Mouse (Mus musculus) B cell, adult 62 days (primary cell): Measurements from ENCODE around the gene Ceacam3. TPM values are rescaled to one million over a fixed set of nuclear protein-coding genes. Genes with fewer than 3 reads are reported as not detected.

ENCODE experiments used
- total RNA-seq: library from RNA; stranded (reverse); gene quantifications from 4 replicates; pipeline ENCODE4 v1.2.4, GENCODE M21; 2023

The Ceacam3 gene
- not detected in 4 replicates for total RNA-seq

DNA sequence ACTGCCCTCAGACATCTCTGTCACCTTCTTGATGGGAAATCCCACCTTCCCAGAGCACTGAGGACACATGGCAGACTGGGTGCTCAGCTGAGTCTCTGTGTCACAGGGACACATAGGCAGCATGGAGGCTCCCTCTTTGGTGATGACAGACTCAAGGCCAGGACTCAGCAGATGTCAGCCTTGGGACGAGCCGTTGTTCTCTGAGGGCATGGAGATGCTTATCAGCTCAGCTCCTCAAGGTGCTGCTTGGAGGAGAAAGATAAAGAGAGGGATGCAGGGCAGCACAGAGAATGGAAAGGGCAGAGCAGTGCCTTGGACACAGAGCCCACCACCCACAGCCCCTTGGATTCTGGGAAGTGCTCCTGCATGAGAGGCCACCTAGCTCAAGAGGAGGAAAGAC, at the start of gene Ceacam3:
Gene Ceacam3, plus strand, starts transcription at position 352 of the 400 bp plus-strand sequence.

DNA sequence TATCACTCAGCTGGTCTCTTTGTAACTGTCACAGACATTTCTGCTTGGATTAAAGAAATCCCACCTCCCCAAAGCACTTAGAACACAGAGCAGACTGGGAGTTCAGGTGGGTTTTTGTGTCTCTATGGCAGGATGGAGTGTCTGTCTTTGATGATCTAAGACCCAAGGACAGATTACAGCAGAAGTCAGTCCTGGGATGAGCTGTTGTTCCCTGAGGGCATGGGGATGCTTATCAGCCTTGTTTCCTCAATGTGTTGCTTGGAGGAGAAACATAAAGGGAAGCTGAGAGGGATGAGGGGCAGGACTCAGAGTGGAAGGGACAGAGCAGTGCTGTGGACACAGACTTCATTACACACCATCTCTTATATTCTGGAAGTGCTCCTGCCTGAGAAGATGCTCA, 53.1 kb downstream of the Ceacam3 start, which contains the start of gene Psg29:
Gene Psg29, plus strand, starts transcription at position 301 of the 400 bp plus-strand sequence.

Other genes starting within 250 kb of the Ceacam3 start
- gene Ptgir, start 243.8 kb upstream of the Ceacam3 start, total RNA-seq, result 0.35 TPM in 1 of 4 replicates, not detected in the others
- gene Calm3, start 226.2 kb upstream of the Ceacam3 start, total RNA-seq, result 109 to 120 TPM (median 113 TPM) in 4 replicates
- gene Pnmal2, start 205.6 kb upstream of the Ceacam3 start, total RNA-seq, result not detected in 4 replicates
- not detected in 4 replicates for gene Pnmal1, start 190.6 kb upstream of the Ceacam3 start, total RNA-seq
- gene Gm42372, start 167.2 kb upstream of the Ceacam3 start, total RNA-seq, result 0.22 to 0.69 TPM (median 0.47 TPM) in 4 replicates
- gene Ccdc8, start 157.6 kb upstream of the Ceacam3 start, total RNA-seq, result 0.12 TPM in 1 of 4 replicates, not detected in the others
- gene Ppp5c, start 122.4 kb upstream of the Ceacam3 start, total RNA-seq, result 151 to 175 TPM (median 166 TPM) in 4 replicates
- 1.2 to 4.7 TPM (median 2.5 TPM) in 4 replicates for gene Hif3a, start 87.9 kb upstream of the Ceacam3 start, total RNA-seq
- 0.24 to 0.31 TPM in 2 of 4 replicates, not detected in the others for gene Psg16, start 76.2 kb upstream of the Ceacam3 start, total RNA-seq
- not detected in 4 replicates for gene Psg29, start 53.2 kb downstream of the Ceacam3 start, total RNA-seq